Mouse (Mus musculus): ENCODE results near the gene A730009L09Rik. TPM values are rescaled to one million over a fixed set of nuclear protein-coding genes. Genes with fewer than 3 reads are reported as not detected.

The A730009L09Rik gene
- polyA plus RNA-seq, 1 experiment from 2014 or later = not detected

DNA sequence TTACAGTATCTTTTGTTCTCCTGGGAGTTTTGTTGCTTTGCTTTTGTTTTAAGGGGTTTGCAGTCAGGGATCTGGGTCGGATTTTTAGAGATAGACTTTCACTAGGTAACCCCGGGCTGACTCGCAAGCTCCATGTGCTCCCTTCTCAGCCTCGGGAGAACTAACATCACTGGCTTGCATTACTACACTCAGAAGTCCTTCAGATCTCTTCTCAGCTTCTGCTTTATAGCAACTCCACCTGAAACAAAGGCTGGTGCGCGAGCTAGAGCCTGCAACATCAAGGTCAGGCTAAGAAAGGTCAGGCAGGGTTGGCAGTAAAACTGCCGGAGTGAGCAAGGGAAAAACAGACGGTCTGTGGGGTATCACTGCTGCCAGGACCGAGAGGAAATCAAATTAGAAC is 34.2 kb downstream of the A730009L09Rik start:
- Histone ChIP-seq H3K27me3 (replicated peaks; ENCODE audit: control insufficient read depth, insufficient read depth, low read length) (no peaks in the 10 kb centered on the region), H3K27ac (ENCODE audit: low read depth, low read length) (no peak overlapping the region), H3K9me3 (ENCODE audit: control insufficient read depth, low read length) (no peaks in the 10 kb centered on the region), H3K4me3 (ENCODE audit: low read depth, low read length) (no peak overlapping the region), H3K4me1 (replicated peaks; ENCODE audit: control insufficient read depth, insufficient read depth, low read length) (no peaks in the 10 kb centered on the region), H3K9ac (ENCODE audit: low read depth, low read length) (no peak overlapping the region), H3K36me3 (ENCODE audit: control insufficient read depth, insufficient read depth, low read length) (no peaks in the 10 kb centered on the region), H3K4me2 (no peak overlapping the region)
- WGBS = 56% methylated on average over 9 of the region's 9 CpGs
- DNase-seq (ENCODE audit: low spot score) = no peak
- no peak for ATAC-seq (replicated peaks; ENCODE audit: low FRiP score)

DNA sequence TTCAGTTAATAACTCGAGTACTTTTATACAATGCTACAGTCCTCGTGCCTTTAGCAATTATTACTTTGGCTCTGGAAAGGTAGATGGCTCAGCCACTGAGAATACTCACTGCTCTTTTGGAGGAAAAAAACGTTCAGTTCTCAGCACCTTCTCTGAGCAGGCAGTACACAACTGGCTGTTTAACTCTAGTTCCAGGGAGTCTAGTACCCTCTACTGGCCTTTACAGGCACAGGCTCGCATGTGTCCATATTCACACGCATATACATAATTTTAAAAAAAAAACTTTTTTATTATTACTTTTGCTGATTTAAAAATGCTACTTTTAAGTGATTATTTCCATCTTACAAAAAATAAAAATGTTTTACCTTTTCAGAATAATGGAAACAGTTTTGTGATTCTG is 35.5 kb downstream of the A730009L09Rik start:
- Histone ChIP-seq H3K36me3 (ENCODE audit: control insufficient read depth, insufficient read depth, low read length) (no peaks in the 10 kb centered on the region), H3K4me3 (ENCODE audit: low read depth, low read length) (no peak overlapping the region), H3K4me1 (replicated peaks; ENCODE audit: control insufficient read depth, insufficient read depth, low read length) (no peaks in the 10 kb centered on the region), H3K4me2 (no peak overlapping the region), H3K9me3 (ENCODE audit: control insufficient read depth, low read length) (no peaks in the 10 kb centered on the region), H3K27ac (ENCODE audit: low read depth, low read length) (no peak overlapping the region), H3K27me3 (replicated peaks; ENCODE audit: control insufficient read depth, insufficient read depth, low read length) (no peaks in the 10 kb centered on the region), H3K9ac (ENCODE audit: low read depth, low read length) (no peak overlapping the region)
- 68% methylated on average over 5 of the region's 5 CpGs for WGBS
- no peak for ATAC-seq (replicated peaks; ENCODE audit: low FRiP score)
- no peak for DNase-seq (ENCODE audit: low spot score)

DNA sequence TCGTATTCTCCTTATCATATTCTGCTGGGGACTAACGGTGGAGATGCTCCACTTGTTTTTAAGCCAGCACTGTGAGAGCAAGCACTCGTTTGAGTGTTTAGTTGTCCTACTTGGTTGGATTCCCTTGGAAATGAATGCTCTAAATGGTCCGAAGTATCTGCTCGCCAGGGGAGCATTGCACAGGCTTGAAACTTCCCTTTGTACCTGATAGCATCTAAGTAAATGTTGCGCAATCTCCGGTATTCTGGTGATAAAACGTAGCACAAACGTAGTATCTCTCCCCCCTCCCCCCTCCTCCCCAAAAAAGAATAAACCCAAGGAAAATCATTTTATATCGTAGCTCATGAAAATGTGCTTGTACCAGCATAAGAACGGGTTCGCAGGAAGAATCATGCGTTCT is 39.1 kb downstream of the A730009L09Rik start:
- H3K9me3 ChIP-seq (ENCODE audit: control insufficient read depth, low read length) = no peaks in the 10 kb centered on the region
- WGBS = 60% methylated on average over 13 of the region's 13 CpGs

DNA sequence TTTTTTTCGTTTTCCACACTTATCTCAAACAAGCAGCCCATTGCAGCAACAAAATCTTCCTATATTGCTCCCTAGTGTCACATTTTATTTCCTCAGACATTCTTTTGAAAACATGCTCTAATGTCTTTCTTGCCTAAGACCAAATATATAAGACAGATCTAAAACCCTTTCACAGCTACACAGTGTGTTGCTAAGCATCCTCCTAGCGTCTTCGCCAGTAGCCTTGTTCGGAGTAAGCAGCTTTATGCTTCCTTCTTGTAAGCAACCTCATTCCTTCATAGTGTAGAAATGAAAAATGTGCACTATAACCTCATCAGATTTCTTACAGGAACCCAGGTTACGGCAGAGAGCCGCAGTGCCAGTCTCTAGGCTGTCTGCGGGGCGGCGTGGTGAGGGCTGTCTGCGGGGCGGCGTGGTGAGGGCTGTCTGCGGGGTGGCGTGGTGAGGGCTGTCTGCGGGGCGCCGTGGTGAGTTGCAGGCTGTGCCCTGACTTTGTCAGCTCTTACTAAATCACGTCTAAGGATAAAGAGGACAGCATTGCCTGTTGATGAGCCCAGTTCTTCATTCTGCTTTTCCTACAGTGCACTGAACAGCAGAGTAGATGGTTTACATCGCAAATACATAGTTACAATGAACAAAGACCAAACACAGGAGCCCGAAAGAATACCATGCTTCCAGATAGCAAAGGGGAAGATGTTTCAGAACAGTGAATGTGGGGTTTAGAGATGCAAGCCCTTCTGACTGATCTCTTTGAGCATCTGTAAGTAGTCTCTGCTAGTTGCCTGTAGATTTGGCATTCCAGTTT is 43.4 kb downstream of the A730009L09Rik start:
- no peak for ATAC-seq (replicated peaks; ENCODE audit: low FRiP score)
- H3K4me2 ChIP-seq = no peak overlapping the region

More for the DNA sequence above, 39.1 kb downstream of the A730009L09Rik start:
- DNase-seq (ENCODE audit: low spot score) = no peak
- Histone ChIP-seq H3K27me3 (replicated peaks; ENCODE audit: control insufficient read depth, insufficient read depth, low read length) (no peaks in the 10 kb centered on the region), H3K27ac (ENCODE audit: low read depth, low read length) (no peak overlapping the region), H3K4me1 (replicated peaks; ENCODE audit: control insufficient read depth, insufficient read depth, low read length) (no peaks in the 10 kb centered on the region), H3K9ac (ENCODE audit: low read depth, low read length) (no peak overlapping the region), H3K4me2 (no peak overlapping the region), H3K4me3 (ENCODE audit: low read depth, low read length) (no peak overlapping the region), H3K36me3 (ENCODE audit: control insufficient read depth, insufficient read depth, low read length) (no peaks in the 10 kb centered on the region)
- no peak for ATAC-seq (replicated peaks; ENCODE audit: low FRiP score)

DNA sequence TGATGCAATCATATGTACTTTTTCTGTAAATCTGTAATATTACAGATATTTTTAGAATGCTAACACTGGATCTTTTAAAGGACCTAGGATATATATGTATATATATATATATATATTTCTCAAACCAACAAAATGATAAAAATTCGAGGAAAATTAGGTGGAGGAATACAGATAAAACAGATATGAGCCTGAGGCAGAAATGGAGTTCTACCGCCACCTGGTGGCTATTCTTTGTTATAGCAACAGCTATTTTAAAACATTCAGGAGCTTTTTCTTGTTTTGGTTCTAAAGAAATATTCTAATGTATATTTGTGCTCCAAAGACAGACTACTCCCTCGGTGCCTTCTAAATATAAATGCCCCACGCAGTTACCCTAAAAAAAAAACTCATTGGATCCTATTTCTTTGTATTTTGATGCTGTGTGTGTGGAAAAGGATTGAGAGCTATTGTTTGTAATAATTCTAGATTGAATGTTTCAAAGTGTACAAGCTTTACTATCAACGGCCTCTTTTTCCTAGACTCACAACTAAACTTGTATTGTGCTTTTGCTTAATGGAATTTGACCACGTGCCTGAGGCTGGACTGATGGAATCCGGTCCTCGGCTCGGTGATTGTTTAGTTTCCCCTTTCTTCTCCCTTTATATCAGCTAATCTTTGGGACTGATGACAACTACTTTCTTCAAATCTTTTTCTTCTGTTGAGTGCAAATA is 44.8 kb downstream of the A730009L09Rik start:
- Histone ChIP-seq H3K9me3 (ENCODE audit: control insufficient read depth, low read length) (no peaks in the 10 kb centered on the region), H3K4me2 (no peak overlapping the region), H3K4me3 (ENCODE audit: low read depth, low read length) (no peak overlapping the region), H3K27ac (ENCODE audit: low read depth, low read length) (no peak overlapping the region), H3K9ac (ENCODE audit: low read depth, low read length) (no peak overlapping the region), H3K4me1 (replicated peaks; ENCODE audit: control insufficient read depth, insufficient read depth, low read length) (no peaks in the 10 kb centered on the region), H3K27me3 (replicated peaks; ENCODE audit: control insufficient read depth, insufficient read depth, low read length) (no peaks in the 10 kb centered on the region), H3K36me3 (ENCODE audit: control insufficient read depth, insufficient read depth, low read length) (no peaks in the 10 kb centered on the region)
- 32% methylated on average over 9 of the region's 9 CpGs for WGBS
- DNase-seq (ENCODE audit: low spot score) = no peak
- ATAC-seq (replicated peaks; ENCODE audit: low FRiP score) = no peak

More for the DNA sequence above, 43.4 kb downstream of the A730009L09Rik start:
- DNase-seq (ENCODE audit: low spot score) = no peak
- H3K27ac ChIP-seq (ENCODE audit: low read depth, low read length) = no peak overlapping the region
- H3K4me1 ChIP-seq (replicated peaks; ENCODE audit: control insufficient read depth, insufficient read depth, low read length) = no peaks in the 10 kb centered on the region
- no peaks in the 10 kb centered on the region for H3K9me3 ChIP-seq (ENCODE audit: control insufficient read depth, low read length)
- H3K9ac ChIP-seq (ENCODE audit: low read depth, low read length) = no peak overlapping the region
- no peak overlapping the region for H3K4me3 ChIP-seq (ENCODE audit: low read depth, low read length)
- WGBS = 66% methylated on average over 20 of the region's 20 CpGs
- H3K36me3 ChIP-seq (ENCODE audit: control insufficient read depth, insufficient read depth, low read length) = no peaks in the 10 kb centered on the region
- H3K27me3 ChIP-seq (replicated peaks; ENCODE audit: control insufficient read depth, insufficient read depth, low read length) = no peaks in the 10 kb centered on the region

DNA sequence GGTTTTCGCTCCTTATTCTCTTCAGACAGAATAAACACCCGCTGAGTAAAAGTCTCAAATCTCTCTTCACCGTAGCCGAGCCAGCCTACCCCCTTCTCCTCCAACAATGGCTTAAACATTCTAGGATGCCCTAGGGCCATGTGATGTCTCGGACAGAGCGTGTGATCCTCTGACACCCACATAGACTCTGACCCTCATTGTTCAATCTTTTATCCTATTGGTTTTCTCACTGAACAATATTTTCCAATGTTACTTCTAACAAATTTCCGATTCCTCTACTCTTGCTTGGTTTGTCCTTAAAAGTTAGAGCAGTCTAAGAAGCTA is 45.3 kb downstream of the A730009L09Rik start:
- no peaks in the 10 kb centered on the region for H3K4me1 ChIP-seq (replicated peaks; ENCODE audit: control insufficient read depth, insufficient read depth, low read length)
- no peaks in the 10 kb centered on the region for H3K9me3 ChIP-seq (ENCODE audit: control insufficient read depth, low read length)
- no peak for ATAC-seq (replicated peaks; ENCODE audit: low FRiP score)
- H3K9ac ChIP-seq (ENCODE audit: low read depth, low read length) = no peak overlapping the region
- H3K4me3 ChIP-seq (ENCODE audit: low read depth, low read length) = no peak overlapping the region
- no peak overlapping the region for H3K27ac ChIP-seq (ENCODE audit: low read depth, low read length)
- H3K36me3 ChIP-seq (ENCODE audit: control insufficient read depth, insufficient read depth, low read length) = no peaks in the 10 kb centered on the region
- H3K27me3 ChIP-seq (replicated peaks; ENCODE audit: control insufficient read depth, insufficient read depth, low read length) = no peaks in the 10 kb centered on the region
- H3K4me2 ChIP-seq = no peak overlapping the region
- DNase-seq (ENCODE audit: low spot score) = no peak
- 68% methylated on average over 7 of the region's 7 CpGs for WGBS

Other genes starting within 250 kb of the A730009L09Rik start
- 49.3 and 50.3 TPM in 2 replicates for gene Mrpl39, start 220.6 kb downstream of the A730009L09Rik start, polyA plus RNA-seq (2014; fragmentation: Nextera tagmentation; extraction: Ambion mirVana)

All from liver, embryonic 11.5 days (tissue).